Mouse (Mus musculus) thymus, adult 2 months (tissue): ENCODE measurements around the gene Ang6.
"Not testable (repeated sequence)": the region's sequence is repeated elsewhere in the genome, so short reads cannot be mapped to it uniquely, and the experiment has no call there.

ENCODE experiments used
- CTCF ChIP-seq: fragments of 200-500 bp; IDR thresholded peaks from 2 replicates; pipeline ENCODE4 v1.5.1; 2012; ENCODE audit warnings: mild to moderate bottlenecking, control low read depth, low read length, moderate library complexity, borderline replicate concordance; ENCODE audit not compliant: control insufficient read depth, poor library complexity, insufficient read depth; ENCODE audit errors: extremely low read depth
- POLR2A ChIP-seq: fragments of 200-500 bp; IDR thresholded peaks from 2 replicates; pipeline ENCODE4 v1.6.1; 2012; ENCODE audit warnings: mild to moderate bottlenecking, low read length, control low read depth, moderate library complexity; ENCODE audit not compliant: control insufficient read depth, poor library complexity, insufficient read depth; ENCODE audit errors: extremely low read depth

GRCm38 (mm10) chr14:43956769-43957168 lies 45.3 kb downstream of the Ang6 start, which contains the start of gene Ang5:
- not testable (repeated sequence) for TF ChIP-seq CTCF, POLR2A
